Mouse (Mus musculus): ENCODE measurements around the gene Gimap8. TPM values are rescaled to one million over a fixed set of nuclear protein-coding genes. Genes with fewer than 3 reads are reported as not detected.

Gene Gimap8
- total RNA-seq, 2 experiments from 2014 or later = 1.3 to 1.8 TPM

DNA sequence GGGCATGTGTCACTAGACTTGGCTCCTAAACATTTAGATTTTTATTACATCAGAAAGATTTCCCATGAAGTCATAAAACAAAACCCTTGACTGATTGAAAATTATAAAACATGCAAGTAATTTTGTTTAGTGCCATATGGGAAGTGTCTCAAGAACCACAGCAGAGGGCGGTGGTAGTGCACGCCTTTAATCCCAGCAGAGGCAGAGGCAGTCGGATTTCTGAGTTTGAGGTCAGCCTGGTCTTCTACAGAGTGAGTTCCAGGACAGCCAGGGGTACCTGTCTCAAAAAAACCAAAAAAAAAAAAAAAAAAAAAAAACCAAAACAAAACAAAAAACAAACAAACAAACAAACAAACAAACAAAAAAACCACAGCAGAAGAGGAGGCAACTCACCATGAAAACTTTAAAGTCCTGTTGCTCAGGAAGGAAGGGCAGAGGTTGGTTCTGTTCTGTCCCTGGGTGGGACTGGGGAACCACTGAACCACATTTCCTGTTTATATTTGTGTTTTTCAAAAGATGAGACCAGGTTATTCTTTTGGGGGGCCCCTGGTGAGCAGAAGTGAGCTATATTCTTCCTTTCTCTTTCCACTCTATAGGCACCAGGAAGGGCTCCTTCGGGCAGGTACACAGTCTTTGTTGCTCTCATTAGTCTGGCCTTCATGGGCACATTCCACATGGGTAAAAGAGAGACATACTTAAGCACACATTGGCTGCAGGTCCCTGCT lies 50.0 kb downstream of the Gimap8 start:
- DNase-seq (ENCODE audit: extremely low spot score in 1 of 2, low spot score in 2 of 2) = no peak
- intact Hi-C loops (cut with DNase I) = no loop called here

DNA sequence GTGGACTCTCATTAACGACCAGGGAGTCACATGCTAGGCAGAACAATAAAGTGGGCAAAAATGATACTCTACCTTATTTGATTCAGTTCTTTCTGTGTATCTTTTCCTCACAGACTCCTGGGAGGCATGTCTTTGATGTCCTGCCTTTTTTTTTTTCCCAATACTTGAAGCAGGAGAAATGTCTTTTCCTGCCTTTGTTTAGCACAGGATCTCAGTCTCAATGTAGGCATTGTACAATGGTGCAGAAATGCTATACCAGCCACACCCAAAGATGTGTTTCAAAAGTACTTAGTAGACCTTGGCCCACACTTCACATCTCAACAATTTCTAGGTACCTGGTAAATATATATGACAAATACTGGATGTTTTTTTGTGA lies 50.5 kb downstream of the Gimap8 start:
- intact Hi-C loops (cut with DNase I) = no loop called here

DNA sequence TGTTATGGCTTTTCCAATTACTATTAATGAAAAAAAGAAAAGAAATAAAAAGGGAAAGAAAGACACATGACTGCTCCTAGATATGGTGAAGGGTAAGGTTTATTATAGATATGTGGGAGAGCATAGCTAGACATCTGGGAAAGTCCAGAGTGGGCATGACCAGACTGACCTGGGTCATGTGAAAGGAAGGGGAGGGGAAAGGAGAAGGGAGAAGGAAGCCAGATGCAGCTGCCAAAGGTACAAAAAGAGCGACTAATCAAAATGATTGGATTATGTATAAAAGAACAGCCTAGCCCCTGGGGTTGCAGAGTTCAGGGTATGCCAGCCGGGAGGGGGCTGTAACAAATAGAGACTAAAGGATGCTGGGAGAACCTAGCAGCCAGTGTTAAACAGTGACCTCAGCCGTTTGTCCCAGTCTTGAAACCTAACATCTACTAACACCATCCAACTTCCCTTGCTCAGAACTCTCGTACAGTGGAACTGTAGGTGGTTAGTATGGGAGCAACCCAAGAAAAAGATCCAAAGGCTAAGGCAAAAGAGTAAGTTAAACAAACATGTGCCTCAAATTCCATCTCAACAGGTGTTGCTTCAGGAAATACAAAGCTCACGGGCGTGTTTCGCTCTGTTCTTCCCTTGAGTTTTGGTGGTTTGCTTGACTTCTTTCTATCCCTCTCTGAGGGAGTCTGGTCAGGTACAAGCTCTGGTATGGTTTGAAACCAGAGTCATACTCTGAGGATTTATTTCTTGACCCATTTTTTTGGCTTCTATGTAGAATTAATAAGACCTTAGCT lies 51.2 kb downstream of the Gimap8 start:
- intact Hi-C loops (cut with DNase I) = no loop called here
- DNase-seq (ENCODE audit: extremely low spot score in 1 of 2, low spot score in 2 of 2) = no peak

More for the DNA sequence above, 50.5 kb downstream of the Gimap8 start:
- DNase-seq (ENCODE audit: extremely low spot score in 1 of 2, low spot score in 2 of 2) = no peak

DNA sequence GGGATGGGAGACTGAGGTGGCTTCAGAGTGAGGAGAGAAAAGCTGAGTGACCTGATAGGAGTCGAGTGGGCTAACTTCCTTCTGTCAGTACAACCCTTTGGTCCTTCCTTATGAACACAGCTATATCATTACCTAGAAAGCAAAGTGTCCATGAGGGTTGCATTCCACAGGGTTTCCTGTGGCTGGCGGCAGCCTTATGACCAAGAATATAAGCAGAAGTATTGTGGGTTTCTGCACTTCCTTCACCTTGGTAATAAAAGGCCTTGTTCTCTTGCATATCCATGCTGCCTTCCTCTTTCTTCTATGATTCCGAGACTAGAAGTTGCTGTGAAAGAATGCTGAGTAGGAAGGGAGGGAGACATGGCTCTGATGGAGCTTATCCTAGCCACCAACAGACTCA lies 51.9 kb downstream of the Gimap8 start:
- no peak for DNase-seq (ENCODE audit: extremely low spot score in 1 of 2, low spot score in 2 of 2)
- intact Hi-C loops (cut with DNase I) = no loop called here

DNA sequence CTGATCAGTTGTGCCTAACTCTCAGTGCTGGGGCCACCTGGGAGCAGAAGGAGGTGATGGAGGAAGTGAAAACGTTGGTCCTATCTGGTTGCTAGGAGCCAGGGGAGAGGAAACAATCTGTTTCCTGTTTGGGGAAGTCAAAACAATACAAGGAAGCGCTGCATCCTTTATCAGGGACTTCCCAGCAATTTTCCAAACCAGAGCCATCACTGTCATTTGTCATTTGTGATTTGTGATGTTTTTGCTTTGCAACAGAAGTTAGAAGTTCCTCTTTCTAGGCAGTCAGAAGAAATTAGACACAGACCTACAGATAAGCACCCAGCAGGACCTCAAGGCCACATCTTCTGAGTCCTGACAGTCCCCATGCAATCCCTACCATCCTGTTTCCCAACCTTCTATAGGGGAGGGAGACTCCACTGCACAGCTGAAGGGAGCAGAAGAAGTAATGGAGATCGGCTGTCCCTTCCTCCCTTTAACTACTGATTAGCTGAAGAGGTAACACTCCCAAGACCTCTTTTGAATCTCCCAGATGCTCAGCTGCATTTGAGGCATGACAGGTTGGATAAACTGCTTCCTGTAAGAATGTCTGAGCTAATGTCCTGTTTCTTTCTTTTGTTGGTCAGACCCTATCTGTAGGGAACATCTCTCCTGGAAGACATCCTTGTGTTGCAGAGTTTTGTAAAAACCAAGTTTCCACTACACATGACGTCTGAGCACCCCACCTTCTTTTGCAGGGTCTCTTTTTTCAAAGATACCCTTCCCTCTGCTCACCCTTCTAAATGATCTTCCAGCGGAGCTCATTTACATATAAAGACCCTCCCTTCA lies 53.4 kb downstream of the Gimap8 start:
- intact Hi-C loops (cut with DNase I) = no loop called here
- no peak for DNase-seq (ENCODE audit: extremely low spot score in 1 of 2, low spot score in 2 of 2)

DNA sequence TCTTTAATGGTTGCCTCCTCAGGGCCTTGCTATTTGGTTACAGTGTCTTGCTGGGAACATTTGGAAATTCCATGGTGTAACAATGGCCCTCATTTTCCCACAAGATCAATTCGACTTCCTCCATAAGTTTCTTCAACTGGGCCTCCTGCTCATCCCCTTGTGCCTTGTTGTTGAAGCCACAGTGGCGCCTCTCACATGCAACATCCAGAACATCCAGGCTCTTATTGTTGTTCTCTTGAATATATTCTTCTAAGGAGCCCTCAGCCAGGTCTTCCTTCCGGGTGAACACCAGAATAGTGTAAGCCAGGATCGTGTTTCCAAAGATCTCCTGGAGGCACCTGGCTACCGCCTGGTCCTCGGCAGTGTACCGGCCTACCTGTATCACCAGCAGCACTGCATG lies 55.1 kb downstream of the Gimap8 start:
- no peak for DNase-seq (ENCODE audit: extremely low spot score in 1 of 2, low spot score in 2 of 2)
- intact Hi-C loops (cut with DNase I) = no loop called here

DNA sequence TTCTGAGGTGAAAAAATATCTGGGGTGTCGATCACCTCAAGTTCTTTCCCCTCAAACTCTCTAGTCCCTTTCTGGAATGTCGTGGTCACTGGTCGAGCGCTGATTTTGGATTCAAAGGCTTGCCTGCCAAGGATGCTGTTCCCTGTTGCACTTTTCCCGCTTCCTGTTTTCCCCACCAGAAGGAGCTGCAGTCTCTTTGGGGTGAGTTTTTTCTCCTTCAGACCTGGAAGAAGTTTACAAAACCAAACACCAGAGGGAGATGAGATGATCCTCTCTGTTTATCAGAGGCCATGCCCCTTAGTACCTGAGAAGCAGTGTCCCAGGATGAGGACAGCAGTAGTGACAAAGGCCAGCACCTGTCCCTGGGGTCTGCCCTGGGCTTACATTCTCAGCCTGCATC lies 55.6 kb downstream of the Gimap8 start:
- intact Hi-C loops (cut with DNase I) = no loop called here
- no peak for DNase-seq (ENCODE audit: extremely low spot score in 1 of 2, low spot score in 2 of 2)

DNA sequence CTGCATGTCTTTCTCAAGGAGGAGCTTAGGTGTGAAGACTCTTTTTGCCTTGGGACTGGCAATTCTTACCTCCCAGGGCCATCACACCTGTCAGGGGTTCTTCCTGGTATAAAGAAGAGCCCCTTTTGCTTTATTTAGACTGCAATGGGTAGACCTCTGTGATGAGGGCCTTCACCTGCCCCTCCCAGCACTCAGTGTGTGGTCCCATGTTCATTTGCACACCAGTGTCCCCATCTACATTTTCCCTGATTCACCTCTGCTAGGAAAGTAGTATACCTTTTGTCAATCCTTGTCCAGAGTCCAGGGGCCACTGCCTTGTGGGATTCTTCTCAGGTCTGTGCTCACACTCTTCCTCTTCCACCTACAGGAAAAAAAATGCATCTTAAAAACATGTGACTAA lies 57.1 kb downstream of the Gimap8 start:
- intact Hi-C loops (cut with DNase I) = no loop called here
- no peak for DNase-seq (ENCODE audit: extremely low spot score in 1 of 2, low spot score in 2 of 2)

DNA sequence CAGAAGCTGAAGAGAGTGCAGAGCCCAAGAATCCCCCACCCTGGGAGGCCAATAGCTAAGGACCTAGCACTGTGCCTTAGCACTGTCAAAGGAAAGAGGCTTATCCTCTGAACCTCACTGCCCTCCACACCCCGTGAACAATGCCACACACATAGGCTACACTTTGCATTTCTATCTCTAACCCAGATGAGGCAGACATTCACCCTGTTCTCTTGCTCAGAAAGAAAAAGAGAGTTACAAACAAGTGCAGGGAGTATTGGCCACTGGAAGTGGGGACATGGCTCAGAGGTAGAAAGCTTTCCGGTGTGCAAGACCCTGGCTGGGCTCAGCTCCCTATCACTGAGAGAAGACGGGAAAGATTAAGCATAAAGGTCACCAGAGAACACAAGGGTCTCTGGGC lies 59.1 kb downstream of the Gimap8 start:
- intact Hi-C loops (cut with DNase I) = no loop called here
- no peak for DNase-seq (ENCODE audit: extremely low spot score in 1 of 2, low spot score in 2 of 2)

Other genes with a start within 250 kb of the Gimap8 start
- gene Zfp467, start 201.4 kb upstream of the Gimap8 start, total RNA-seq (2021) = 10 to 100 TPM; 20.8 to 21.0 TPM
- gene Sspo, start 199.0 kb upstream of the Gimap8 start, total RNA-seq (2021) = 1 to 10 TPM in 1 of 2 experiments, under 1 TPM in 1; 0.36 to 1.5 TPM
- 100 to 1,000 TPM; 485 to 501 TPM for gene Atp6v0e2, start 109.6 kb upstream of the Gimap8 start, total RNA-seq (2021)
- gene Lrrc61, start 92.4 kb upstream of the Gimap8 start, total RNA-seq (2021) = 10 to 100 TPM; 28.9 to 31.6 TPM
- gene Rarres2, start 74.4 kb upstream of the Gimap8 start, total RNA-seq (2021) = 1 to 10 TPM; 6.2 to 7.0 TPM
- not detected for gene Gm45021, start 57.6 kb upstream of the Gimap8 start, total RNA-seq (2021)
- 10 to 100 TPM; 28.0 to 29.5 TPM for gene Repin1, start 53.4 kb upstream of the Gimap8 start, total RNA-seq (2021)
- not detected for gene Gm44965, start 53.3 kb upstream of the Gimap8 start, total RNA-seq (2021)
- 1 to 10 TPM; 5.8 to 6.8 TPM for gene Zfp775, start 45.2 kb upstream of the Gimap8 start, total RNA-seq (2021)
- 10 to 100 TPM; 17.1 to 17.3 TPM for gene AI854703, start 20.5 kb upstream of the Gimap8 start, total RNA-seq (2021)
- gene Gimap9, start 28.9 kb downstream of the Gimap8 start, total RNA-seq (2021) = 1 to 10 TPM; 1.2 to 1.4 TPM
- gene Gimap4, start 37.3 kb downstream of the Gimap8 start, total RNA-seq (2021) = under 1 TPM; 0.55 to 0.66 TPM
- 1 to 10 TPM; 6.5 to 7.0 TPM for gene Gimap6, start 61.0 kb downstream of the Gimap8 start, total RNA-seq (2021)
- gene Gm28053, start 71.4 kb downstream of the Gimap8 start, total RNA-seq (2021) = not detected
- gene Gimap7, start 71.4 kb downstream of the Gimap8 start, total RNA-seq (2021) = not detected
- gene Gimap1, start 91.8 kb downstream of the Gimap8 start, total RNA-seq (2021) = 1 to 10 TPM; 3.1 to 3.4 TPM
- gene Gimap5, start 99.0 kb downstream of the Gimap8 start, total RNA-seq (2021) = 1 to 10 TPM; 1.2 to 1.6 TPM
- not detected for gene Gimap3, start 123.6 kb downstream of the Gimap8 start, total RNA-seq (2021)
- gene Tmem176a, start 193.7 kb downstream of the Gimap8 start, total RNA-seq (2021) = 10 to 100 TPM; 15.6 to 18.6 TPM
- 10 to 100 TPM; 38.2 to 42.5 TPM for gene Tmem176b, start 194.3 kb downstream of the Gimap8 start, total RNA-seq (2021)
- not detected for gene Aoc1, start 225.7 kb downstream of the Gimap8 start, total RNA-seq (2021)